ENCODE assay signal across 21 mouse cellular contexts in genomic region chr10:71060269-71060668, GRCm38 (mm10).
A peak's percentile ranks its signal among the peaks of the same experiment; 100 is the strongest.
DNase-seq lines count a peak whose midpoint lies in the region; ATAC-seq lines count a peak whose summit lies in the region.
"Had no signal": no experiment of that assay in that cellular context is flagged by ENCODE, and none has a peak within 500 bp of the region (broad histone marks: within the 10 kb centered on the region; RNA-seq: fewer than 3 reads in every experiment).

No protein-coding gene starts in this region.

- peaks cover 30% of the 10 kb centered on the region for H3K4me1 ChIP-seq in heart, embryonic 10.5 days
- peaks cover 33% of the 10 kb centered on the region for H3K4me1 ChIP-seq in embryonic facial prominence, embryonic 10.5 days
- H3K4me1 ChIP-seq in limb, embryonic 10.5 days = peaks cover 37% of the 10 kb centered on the region

- no peak overlapping the region; the same call in 1 of the 2 replicates for H3K27ac ChIP-seq in heart, embryonic 10.5 days
- H3K27ac ChIP-seq in embryonic facial prominence, embryonic 10.5 days (replicated peaks) = no peak overlapping the region
- no peak overlapping the region for H3K27ac ChIP-seq in limb, embryonic 10.5 days
- H3K27ac ChIP-seq: forebrain, embryonic 15.5 days; hindbrain, embryonic 13.5 days; lung, embryonic 15.5 days had no signal

- 24% methylated on average over 2 of the region's 2 CpGs for WGBS in heart, embryonic 10.5 days
- WGBS in embryonic facial prominence, embryonic 10.5 days = 40% methylated on average over 2 of the region's 2 CpGs
- WGBS in limb, embryonic 10.5 days = 23% methylated on average over 2 of the region's 2 CpGs

- no peaks in the 10 kb centered on the region for H3K9me3 ChIP-seq in heart, embryonic 10.5 days
- H3K9me3 ChIP-seq in embryonic facial prominence, embryonic 10.5 days = no peaks in the 10 kb centered on the region
- no peaks in the 10 kb centered on the region for H3K9me3 ChIP-seq in limb, embryonic 10.5 days (replicated peaks)
- H3K9me3 ChIP-seq: forebrain, embryonic 15.5 days; hindbrain, embryonic 13.5 days; lung, embryonic 15.5 days had no signal

- H3K36me3 ChIP-seq in heart, embryonic 10.5 days = no peaks in the 10 kb centered on the region
- no peaks in the 10 kb centered on the region for H3K36me3 ChIP-seq in embryonic facial prominence, embryonic 10.5 days (replicated peaks)
- H3K36me3 ChIP-seq in limb, embryonic 10.5 days = no peaks in the 10 kb centered on the region
- H3K36me3 ChIP-seq: forebrain, embryonic 15.5 days; hindbrain, embryonic 13.5 days; lung, embryonic 15.5 days had no signal

- no peaks in the 10 kb centered on the region for H3K27me3 ChIP-seq in heart, embryonic 10.5 days (ENCODE audit: insufficient read depth, poor library complexity, severe bottlenecking)
- H3K27me3 ChIP-seq in embryonic facial prominence, embryonic 10.5 days (replicated peaks; ENCODE audit: low read depth, poor library complexity, severe bottlenecking) = no peaks in the 10 kb centered on the region
- H3K27me3 ChIP-seq in limb, embryonic 10.5 days (ENCODE audit: low read depth, poor library complexity, severe bottlenecking) = no peaks in the 10 kb centered on the region
- H3K27me3 ChIP-seq: CH12.LX; forebrain, embryonic 15.5 days; hindbrain, embryonic 13.5 days; lung, embryonic 15.5 days had no signal

- ATAC-seq in megakaryocyte, adult 5-6 weeks (ENCODE audit: poor library complexity, severe bottlenecking) = no peak
- ATAC-seq: forebrain, embryonic 15.5 days had no signal

- no peak overlapping the region for H3K4me3 ChIP-seq in heart, embryonic 10.5 days
- no peak overlapping the region for H3K4me3 ChIP-seq in embryonic facial prominence, embryonic 10.5 days
- H3K4me3 ChIP-seq in limb, embryonic 10.5 days = no peak overlapping the region
- H3K4me3 ChIP-seq: forebrain, embryonic 15.5 days; hindbrain, embryonic 13.5 days; lung, embryonic 15.5 days had no signal

- DNase-seq in heart, adult 11 months = peak; percentile 52
- DNase-seq in heart, embryonic 10.5 days (ENCODE audit: low spot score) = no peak
- peak; percentile 66 for DNase-seq in NIH3T3 (ENCODE audit: low read depth)
- DNase-seq in embryonic facial prominence, embryonic 10.5 days (ENCODE audit: low spot score) = peak; percentile 78
- peak; percentile 77 for DNase-seq in limb, embryonic 10.5 days (ENCODE audit: low spot score)
- no peak for DNase-seq in adrenal gland, postnatal 14 days
- DNase-seq in adrenal gland, postnatal 10 days = no peak
- DNase-seq: adrenal gland, adult 2 months; cerebellum, adult 11 months; cerebellum, postnatal 14 days; heart, adult 18-20 months; kidney, adult 2 months; kidney, postnatal 25 days; layer of hippocampus, adult 9-11 months; right cerebral cortex, postnatal 4 days; thymus, postnatal 4 days had no signal

Comparison
In these comparisons a context has a peak if more than half of its experiments do, and no peak if none do; other contexts are left out.
1. DNase-seq: peak in heart, adult 11 months (single experiment), NIH3T3 (single experiment), embryonic facial prominence, embryonic 10.5 days (single experiment) and limb, embryonic 10.5 days (single experiment); none in heart, embryonic 10.5 days (single experiment), adrenal gland, postnatal 14 days (single experiment) and adrenal gland, postnatal 10 days (single experiment).